Mouse (Mus musculus) cortical plate, adult 2 months (tissue): ENCODE measurements around the gene Copg1.

Experiments
- CTCF ChIP-seq: fragments of 200-500 bp; IDR thresholded peaks from 2 replicates; pipeline ENCODE4 v1.5.1; 2011; ENCODE audit warnings: mild to moderate bottlenecking, control low read depth, low read length; ENCODE audit not compliant: insufficient read depth; ENCODE audit errors: extremely low read depth
- POLR2A ChIP-seq: fragments of 200-500 bp; IDR thresholded peaks from 2 replicates; pipeline ENCODE4 v1.6.1; 2011; ENCODE audit warnings: mild to moderate bottlenecking, low read length, control low read depth; ENCODE audit not compliant: insufficient read depth; ENCODE audit errors: extremely low read depth

DNA sequence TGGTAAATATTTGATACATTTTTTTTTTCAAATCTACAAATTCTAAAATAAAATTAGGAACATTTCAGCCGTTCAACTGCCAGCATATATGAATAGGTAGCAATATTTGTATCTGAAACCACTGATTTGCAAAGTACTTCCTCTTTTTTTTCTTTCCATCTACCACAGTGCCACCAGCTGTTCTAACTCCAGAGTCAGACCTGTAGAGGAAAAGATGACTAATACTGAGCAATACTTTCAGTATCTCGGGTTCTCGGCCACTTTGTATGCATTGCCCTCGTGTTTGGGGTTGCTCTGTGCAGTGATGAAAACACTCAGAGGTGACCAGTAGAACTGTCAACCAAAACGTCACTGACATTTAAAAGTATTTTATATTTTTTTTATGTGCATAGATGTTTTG lies 28.3 kb downstream of the Copg1 start:
- TF ChIP-seq POLR2A (no peak), CTCF (no peak)
